Comparison of ENCODE assay signal across 30 mouse cellular contexts in genomic region chr9:72157091-72157490, GRCm38 (mm10).
"Had no signal": no experiment of that assay in that cellular context is flagged by ENCODE, and none has a peak within 500 bp of the region (broad histone marks: within the 10 kb centered on the region; RNA-seq: fewer than 3 reads in every experiment).

No protein-coding gene starts in this region.

- H3K9ac ChIP-seq: limb, embryonic 12.5 days; limb, embryonic 13.5 days; limb, embryonic 15.5 days; liver, embryonic 12.5 days; liver, embryonic 13.5 days; liver, embryonic 14.5 days; liver, embryonic 15.5 days; liver, postnatal 0 days; lung, embryonic 14.5 days; lung, embryonic 15.5 days; midbrain, embryonic 12.5 days; midbrain, embryonic 15.5 days had no signal

- DNase-seq: left cerebral cortex, postnatal 4 days; liver; liver, embryonic 13.5 days; liver, postnatal 0 days; lung, adult 18-20 months; lung, adult 2 months; lung, embryonic 14.5 days; lung, postnatal 10 days; lung, postnatal 14 days; lung, postnatal 36 days; lung, postnatal 4 days; midbrain, embryonic 14.5 days had no signal

- H3K36me3 ChIP-seq: limb, embryonic 10.5 days; limb, embryonic 12.5 days; limb, embryonic 13.5 days; limb, embryonic 15.5 days; liver, embryonic 12.5 days; liver, embryonic 13.5 days; liver, embryonic 15.5 days; lung, embryonic 15.5 days; midbrain, embryonic 10.5 days; midbrain, embryonic 12.5 days; midbrain, embryonic 15.5 days had no signal

- H3K9me3 ChIP-seq: limb, embryonic 10.5 days; limb, embryonic 12.5 days; limb, embryonic 13.5 days; limb, embryonic 15.5 days; liver, embryonic 12.5 days; liver, embryonic 13.5 days; liver, embryonic 15.5 days; lung, embryonic 15.5 days; megakaryocyte, embryonic 14.5 days; midbrain, embryonic 10.5 days; midbrain, embryonic 12.5 days; midbrain, embryonic 15.5 days had no signal

- H3K4me1 ChIP-seq: liver, embryonic 12.5 days; liver, embryonic 13.5 days; liver, embryonic 15.5 days; lung, embryonic 15.5 days; megakaryocyte, embryonic 14.5 days had no signal

- ATAC-seq: liver, embryonic 12.5 days; liver, postnatal 0 days; lung, postnatal 0 days; midbrain, embryonic 15.5 days; midbrain, embryonic 16.5 days had no signal

- H3K27ac ChIP-seq: limb, embryonic 10.5 days; limb, embryonic 12.5 days; limb, embryonic 13.5 days; limb, embryonic 15.5 days; liver, embryonic 12.5 days; liver, embryonic 13.5 days; liver, embryonic 14.5 days; liver, embryonic 15.5 days; lung, embryonic 15.5 days; macrophage; midbrain, embryonic 12.5 days; midbrain, embryonic 15.5 days had no signal

- H3K4me2 ChIP-seq: limb, embryonic 12.5 days; limb, embryonic 13.5 days; limb, embryonic 15.5 days; liver, embryonic 11.5 days; liver, embryonic 12.5 days; liver, embryonic 13.5 days; liver, embryonic 15.5 days; lung, embryonic 14.5 days; lung, embryonic 15.5 days; midbrain, embryonic 12.5 days; midbrain, embryonic 15.5 days had no signal

- H3K27me3 ChIP-seq: limb, embryonic 12.5 days; limb, embryonic 13.5 days; limb, embryonic 15.5 days; lung, embryonic 15.5 days; midbrain, embryonic 12.5 days; midbrain, embryonic 15.5 days had no signal

- H3K4me3 ChIP-seq: left cerebral cortex, adult 2 months; limb, embryonic 10.5 days; limb, embryonic 12.5 days; limb, embryonic 13.5 days; limb, embryonic 15.5 days; liver, embryonic 12.5 days; liver, embryonic 13.5 days; liver, embryonic 15.5 days; lung, embryonic 15.5 days; megakaryocyte, embryonic 14.5 days; midbrain, embryonic 10.5 days; midbrain, embryonic 12.5 days; midbrain, embryonic 15.5 days; myocyte had no signal
